Mouse (Mus musculus) kidney, postnatal 36 days (tissue): ENCODE data around the gene Hoxd12.

Experiments used
- DNase-seq, 2 experiments: peaks; one replicate each; pipeline ENCODE4 v3.0.0; 2021 to 2022; ENCODE audit warnings: mixed read lengths in 2 of 2

Hoxd12 gene

DNA sequence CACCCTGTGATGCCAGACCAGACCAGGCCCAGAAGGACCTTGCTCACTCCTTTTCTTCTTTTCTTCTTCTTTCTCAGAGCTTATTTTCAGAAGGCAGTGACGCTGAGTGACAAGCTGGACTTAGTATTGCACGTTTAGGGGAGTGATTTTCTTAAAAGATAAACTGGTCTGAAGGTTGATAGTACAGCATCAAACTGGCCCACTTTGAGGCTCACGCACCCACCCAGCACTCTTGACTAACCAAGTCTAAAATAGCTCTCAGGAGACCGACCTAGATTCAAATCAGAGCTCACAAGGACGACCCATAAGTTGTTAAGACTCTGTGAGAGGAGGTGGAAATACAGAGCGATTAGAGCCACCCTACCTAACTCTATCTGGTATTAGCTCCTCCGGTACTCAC is 8.4 kb upstream of the Hoxd12 start:
- no peak for DNase-seq

DNA sequence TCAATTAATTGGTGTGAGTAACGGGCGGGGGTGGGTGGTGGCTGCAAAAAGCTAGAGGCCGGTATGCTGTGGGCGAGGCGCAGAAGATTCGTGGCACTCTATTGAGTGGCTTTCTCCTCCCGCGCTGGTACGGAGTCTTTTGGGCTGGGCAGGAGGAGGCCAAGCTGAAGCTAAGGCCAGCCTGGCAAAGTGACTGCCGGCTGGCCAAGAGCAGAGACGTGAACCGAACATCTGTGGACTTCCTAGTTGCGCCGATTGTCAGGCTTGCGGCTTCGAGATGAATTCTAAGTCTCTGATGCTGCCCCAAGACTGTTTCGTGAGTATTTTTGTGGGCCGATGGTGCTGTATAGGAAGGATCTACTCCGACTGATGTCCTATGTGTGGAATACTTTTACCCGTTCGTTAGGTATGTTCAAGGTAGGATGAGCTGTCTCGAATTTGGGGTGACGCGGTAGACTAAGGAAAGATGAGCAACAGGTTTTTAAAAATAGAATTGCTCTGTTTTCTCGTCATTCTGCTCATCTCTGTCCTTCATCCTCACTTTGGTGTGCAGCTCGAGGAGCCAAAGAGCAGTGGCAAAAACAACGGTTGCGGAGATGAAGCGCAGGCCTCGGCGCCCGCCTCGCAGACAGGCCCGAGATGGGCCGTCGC is 7.5 kb upstream of the Hoxd12 start:
- no peak for DNase-seq

DNA sequence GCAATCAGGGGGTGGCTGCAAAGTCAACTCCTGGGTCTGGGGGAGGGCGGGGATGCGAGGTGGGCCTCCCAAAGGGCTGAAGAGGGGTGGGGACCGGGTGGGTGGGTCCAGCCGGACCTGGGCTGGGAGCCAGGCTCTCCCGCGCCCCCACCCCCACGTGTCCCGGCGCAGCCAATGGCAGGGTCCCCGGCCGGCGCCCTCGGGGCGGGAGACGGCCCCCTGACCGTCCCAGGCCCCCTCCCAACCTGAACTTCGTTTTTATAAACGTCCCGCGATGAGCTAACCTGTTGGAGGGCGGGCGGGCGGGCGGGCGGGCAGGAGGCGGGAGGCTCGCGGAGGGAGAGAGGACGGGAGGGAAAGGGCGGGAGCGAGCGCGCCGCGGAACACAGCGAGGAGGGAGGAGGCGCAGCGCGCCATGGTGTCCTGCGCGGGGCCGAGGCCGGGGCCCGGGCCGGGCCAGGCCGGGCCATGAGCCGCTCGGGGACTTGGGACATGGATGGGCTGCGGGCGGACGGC is 6.9 kb upstream of the Hoxd12 start, which contains the start of gene Hoxd13:
Gene Hoxd13, plus strand, starts transcription at position 469 of the 516 bp plus-strand sequence.
- DNase-seq, result no peak

DNA sequence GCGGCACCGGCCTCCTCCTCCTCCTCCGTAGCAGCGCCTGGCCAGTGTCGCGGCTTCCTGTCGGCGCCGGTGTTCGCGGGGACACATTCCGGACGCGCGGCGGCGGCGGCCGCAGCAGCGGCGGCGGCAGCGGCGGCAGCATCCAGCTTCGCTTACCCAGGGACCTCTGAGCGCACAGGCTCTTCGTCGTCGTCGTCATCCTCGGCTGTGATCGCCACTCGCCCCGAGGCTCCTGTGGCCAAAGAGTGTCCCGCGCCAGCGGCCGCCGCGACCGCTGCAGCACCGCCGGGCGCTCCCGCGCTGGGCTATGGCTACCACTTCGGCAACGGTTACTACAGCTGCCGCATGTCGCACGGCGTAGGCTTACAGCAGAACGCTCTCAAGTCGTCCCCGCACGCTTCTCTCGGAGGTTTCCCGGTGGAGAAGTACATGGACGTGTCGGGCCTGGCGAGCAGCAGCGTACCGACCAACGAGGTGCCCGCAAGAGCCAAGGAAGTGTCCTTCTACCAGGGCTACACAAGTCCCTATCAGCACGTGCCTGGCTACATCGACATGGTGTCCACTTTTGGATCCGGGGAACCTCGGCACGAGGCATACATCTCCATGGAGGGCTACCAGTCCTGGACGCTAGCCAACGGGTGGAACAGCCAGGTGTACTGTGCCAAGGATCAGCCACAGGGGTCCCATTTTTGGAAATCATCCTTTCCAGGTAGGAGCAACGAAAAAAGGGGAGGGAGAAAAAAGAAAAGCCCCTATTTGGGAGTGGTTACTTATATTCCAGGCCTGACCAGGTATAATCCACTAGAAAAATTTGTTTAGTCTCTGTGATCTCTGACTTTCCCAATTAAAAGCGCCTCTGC is 6.2 kb upstream of the Hoxd12 start:
- DNase-seq, result no peak

DNA sequence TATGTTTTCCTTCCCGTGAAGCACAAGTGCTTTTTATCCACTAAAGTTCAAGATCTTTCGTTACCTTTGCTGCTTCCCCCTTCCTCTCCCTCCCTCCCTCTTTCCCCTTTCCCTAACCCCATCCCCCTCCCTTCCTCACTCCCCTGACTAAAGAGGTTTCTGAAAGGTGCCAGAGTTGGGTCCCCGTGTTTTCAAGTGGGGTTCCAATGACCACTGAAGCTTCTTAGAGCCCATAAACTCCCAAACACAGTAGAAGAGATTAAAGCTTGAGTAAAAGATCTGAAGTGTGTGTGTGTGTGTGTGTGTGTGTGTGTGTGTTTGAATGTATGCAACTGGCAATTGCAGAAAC is 5.6 kb upstream of the Hoxd12 start:
- DNase-seq, result no peak

DNA sequence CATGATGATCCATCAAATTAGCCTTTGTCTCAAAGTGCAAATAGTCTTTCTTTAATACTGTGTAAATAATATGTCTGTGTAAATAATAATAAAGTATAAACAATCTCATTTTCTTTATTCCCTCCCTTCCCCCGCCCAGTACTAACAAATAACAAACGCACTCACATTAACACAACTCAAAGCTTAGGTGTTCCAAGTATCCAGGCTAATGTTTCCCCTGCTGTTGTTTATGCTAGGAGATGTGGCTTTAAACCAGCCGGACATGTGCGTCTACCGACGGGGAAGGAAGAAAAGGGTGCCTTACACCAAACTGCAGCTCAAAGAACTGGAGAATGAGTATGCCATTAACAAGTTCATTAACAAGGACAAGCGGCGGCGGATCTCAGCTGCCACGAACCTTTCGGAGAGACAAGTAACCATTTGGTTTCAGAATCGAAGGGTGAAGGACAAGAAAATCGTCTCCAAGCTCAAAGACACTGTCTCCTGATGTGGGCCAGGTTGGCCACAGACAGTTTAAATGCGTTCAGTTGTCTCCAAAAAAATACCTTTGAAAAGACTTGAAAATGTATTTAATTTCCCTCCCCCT is 5.1 kb upstream of the Hoxd12 start:
- no peak for DNase-seq

DNA sequence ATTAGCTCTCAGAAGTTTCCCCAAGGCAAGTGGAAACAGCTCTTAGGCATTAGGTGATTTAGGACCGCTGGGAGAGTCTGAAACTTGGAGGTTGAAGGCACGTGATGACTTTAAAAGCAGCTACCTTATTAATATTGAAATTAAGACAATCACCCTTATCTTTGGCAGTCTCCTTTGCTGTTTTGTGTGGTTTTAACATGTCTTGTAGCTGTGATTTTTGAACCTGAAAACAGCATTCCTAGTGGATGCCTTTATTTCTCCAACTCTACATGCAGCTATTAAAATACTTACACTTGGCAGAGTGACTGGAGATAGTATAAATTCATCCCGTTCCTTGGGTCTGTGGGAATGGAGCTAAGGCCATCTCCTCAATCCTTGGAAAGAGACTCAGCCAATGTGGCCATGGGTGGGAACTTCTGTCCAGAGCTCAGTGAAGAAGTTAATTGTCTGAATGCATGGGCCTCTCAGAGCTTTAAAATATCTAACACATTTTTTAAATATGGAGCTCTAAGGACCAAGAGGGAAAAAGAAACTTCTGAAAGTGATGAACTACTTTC is 4.1 kb upstream of the Hoxd12 start:
- no peak for DNase-seq

DNA sequence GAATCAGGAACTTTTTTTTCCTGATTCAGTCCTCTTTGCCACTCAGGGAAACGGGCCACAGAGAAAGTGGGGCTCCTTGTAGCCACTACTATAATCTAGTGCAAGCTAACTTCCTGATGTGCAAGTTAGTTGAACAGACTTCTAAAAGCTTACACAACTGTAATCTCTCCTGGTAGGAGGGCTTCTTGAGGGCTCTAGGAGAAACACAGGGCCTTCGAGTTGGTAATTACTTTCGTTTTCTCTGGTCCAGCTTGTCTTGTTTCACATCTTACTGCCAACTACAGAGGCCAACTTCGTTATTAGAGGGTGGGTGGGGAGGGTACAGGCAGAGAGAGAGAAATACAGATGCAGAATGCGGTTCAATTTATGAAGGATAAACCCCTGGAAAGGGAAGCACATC is 3.0 kb upstream of the Hoxd12 start:
- DNase-seq, result no peak

DNA sequence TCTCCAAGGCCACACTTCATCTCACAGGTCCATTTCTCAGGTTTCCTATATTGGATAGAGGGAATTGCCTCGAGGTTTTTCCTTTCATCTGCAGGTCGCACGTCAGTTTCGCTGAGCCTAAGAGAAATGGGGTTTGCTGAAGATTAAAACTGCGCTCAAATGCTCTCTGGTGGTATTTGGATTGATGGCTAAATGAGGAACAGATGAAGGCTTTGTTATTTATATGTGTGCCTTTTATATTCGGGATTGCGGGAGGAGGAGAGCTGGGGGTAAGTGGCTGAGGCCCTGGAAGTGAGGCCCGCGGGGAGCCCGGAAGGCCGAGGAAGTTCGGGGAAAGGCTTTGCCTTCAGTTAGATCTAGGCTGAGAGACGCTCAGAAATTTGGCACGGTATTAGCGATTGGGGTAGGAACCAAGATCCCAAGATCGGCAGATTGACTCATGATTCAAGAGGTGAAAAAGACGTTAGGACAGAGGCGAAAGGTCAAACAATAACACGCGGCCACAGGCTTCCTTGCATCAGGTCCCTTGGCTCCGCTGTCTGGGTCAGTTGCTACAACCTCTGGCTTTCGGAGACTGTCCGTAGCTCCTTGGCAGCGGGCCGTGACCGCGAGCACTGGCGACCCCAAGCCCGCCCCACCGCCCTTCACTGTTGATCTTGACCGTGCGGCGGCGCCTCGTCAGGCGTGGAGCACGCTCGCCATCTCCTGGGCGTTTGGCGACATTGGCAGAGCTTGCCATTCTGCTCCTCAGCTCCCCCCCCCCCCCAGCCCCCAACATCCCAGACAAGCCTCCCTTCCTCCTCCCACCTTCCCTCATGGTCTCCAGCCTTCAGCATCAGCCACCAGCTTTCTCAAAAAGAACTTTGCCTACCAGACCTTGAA is 2.1 kb upstream of the Hoxd12 start:
- peak in 1 of 2 experiments; percentile 81 for DNase-seq

DNA sequence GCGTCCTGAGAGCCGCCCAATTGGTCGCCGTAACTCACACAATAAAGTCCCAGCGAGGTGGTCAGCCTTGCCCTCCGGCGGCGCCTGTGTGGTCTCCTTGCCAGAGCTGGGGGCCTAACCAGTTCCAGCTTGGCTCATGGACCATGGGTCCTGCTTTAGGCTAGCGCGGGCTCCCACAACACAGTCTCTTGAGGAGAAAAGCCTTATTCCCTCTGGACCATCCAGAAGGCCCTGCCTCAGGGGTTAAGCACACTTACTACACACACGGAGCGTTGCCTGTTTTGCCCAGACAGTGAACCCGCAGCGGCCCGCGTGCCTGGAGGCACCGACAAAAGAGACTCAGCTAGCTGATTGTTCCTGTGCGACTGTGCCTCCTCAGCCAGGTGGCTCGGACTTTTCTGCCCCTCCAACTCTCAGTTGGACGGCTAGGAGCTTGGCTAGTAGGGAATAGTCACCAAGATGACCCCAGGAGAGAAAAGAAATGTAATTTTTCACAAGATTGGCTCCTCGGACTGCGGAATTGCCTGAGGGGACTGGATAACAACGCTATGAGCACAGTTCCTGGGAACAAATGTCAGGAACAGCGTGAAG is 883 bp upstream of the Hoxd12 start:
- DNase-seq, result no peak

DNA sequence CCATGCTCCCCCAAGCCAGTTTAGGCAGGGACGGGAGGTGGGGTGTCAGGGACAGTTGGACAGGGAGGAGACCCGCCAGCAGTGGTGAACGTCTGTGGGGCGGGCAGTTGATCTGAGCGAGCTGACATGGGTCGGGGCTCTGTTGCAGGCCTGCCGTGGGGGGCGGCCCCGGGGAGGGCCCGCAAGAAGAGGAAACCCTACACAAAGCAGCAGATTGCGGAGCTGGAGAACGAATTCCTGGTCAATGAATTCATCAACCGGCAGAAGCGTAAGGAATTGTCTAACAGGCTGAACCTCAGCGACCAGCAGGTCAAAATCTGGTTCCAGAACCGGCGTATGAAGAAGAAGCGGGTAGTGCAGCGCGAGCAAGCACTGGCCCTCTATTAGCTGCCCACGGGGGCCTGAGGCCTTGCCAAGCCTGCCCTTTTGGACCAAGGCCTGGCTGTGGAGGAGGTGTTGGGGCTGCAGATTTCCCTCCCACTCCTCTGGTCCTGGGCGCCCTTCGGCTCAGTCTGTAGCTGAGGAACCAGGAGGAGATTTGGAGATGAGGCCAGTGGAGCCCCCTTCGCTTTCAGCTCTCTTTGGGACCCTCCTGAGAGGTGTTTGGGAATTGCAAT is 961 bp downstream of the Hoxd12 start:
- no peak for DNase-seq

DNA sequence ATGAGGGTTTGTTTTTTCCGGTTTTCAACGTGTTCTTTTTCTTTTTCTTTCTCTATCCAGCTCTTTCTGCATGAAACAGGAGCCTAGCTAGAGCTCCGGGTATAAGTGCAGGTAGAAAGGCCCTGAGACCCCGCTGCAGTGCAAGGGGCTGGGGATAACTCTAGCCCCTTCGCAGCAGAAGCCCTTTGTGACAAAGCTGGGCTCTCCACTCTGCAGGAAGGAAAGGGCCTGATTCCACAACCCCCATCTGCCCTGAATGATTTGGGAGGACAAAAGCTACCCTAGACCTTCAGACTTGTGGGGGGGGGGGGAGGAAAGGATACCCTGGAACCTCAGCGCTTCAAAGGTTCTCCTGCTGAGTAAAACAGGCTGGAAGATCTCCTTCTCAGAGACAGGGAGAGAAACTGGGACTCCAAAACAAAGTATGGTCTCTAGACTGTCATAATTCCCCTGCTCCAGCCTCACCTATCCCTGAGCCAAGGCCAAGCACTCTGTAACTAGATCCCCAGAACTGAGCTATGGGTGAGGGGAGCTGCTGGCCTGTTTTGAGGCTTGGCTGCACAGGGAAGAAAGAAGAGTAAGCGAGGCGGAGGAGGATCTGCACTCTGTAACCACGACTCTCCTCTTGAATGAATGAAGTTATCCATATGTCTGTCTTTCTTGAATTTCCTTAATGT is 1.7 kb downstream of the Hoxd12 start:
- no peak for DNase-seq

DNA sequence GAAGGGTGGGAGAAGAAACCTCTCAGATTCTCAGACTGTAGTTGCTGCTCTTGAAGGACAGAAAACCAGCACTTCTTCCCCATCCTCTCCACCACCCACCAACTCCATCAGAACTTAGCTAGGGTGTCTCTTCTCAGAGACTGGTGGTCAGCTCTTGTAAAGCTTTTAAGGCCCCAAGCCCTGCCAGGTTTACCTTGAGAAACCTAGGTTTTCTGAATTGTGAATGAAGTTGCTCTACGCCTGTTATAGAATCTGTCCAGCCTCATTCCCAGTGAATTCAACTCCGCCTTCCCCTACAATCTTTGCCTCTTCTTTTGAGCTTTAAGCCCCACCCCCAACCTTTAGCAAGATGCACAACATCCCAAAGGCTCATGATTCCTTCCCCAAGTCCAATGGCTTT is 2.3 kb downstream of the Hoxd12 start:
- DNase-seq, result no peak

DNA sequence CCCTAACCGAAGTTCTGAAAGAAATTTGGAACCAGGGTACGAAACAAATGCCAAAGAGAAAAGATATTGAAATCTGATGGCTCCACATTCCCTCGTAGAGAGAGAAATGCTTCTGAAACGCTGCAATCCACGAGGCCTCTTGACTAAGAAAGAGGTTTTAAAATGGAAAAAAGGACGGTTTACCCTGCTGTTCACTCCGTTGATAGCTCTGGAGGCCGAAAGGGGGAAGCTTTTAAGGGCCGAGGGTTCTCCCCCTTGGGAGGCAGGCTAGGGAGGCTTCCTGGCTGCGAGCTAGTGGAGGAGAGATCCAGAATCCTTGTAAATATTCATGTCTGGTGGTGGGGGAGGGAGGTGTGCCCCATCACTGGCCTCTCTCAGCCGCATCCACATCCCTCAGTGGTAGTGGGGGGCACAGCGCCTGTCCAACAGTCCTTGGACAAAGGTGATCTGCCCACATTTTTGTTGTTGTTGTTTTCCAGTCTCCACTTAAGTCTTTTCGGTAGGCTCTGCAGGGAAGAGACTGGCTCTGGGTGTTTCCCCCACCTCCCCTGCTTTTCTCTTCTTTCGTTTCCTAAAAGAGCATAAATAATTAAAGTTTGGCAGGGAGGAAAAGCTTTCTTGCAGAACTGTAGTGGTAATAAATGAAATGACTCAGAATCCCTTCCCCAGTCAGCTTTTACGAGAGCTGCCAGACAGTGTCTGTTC is 4.2 kb downstream of the Hoxd12 start, which contains the start of gene Hoxd11:
Gene Hoxd11, plus strand, starts transcription at position 667 of the 705 bp plus-strand sequence.
- DNase-seq, result no peak

DNA sequence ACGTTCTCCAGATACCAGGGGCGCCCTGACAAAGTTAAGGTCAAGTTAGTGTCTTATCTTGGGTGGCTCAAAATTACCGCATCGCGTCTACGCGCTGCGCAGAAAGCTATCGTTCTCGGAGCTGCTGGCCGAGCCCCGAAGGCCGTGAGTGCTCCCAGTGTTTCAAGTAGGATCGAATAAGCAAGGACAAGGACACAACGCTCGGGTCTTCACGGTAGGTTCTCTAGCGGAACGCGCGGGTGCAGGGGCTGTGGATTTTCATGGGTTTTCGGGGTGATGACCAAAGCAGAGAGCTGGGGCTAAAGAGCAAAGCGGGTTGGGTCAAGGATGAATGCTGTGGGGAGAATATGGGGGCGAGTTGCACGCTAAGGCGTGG is 4.8 kb downstream of the Hoxd12 start:
- DNase-seq, result no peak

DNA sequence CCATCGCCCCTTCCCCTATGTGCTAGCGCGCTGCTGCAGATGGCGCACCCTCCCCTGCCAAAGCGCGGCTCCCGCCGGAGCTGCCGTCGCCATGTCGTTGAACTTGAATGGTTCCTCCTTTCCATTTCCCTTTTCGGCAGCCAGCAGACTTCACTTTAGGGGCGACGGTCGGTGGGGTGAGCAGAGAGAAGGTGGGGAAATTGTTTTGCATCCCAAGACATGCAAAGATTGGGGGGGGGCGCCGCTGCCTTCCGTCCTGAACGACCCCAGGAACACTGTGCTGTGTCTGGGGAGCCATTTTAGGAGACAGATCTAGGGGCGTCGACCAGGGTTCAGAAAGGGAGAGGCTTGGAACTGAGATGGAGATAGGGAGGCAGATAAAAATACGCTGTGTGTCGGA is 5.2 kb downstream of the Hoxd12 start:
- no peak for DNase-seq

DNA sequence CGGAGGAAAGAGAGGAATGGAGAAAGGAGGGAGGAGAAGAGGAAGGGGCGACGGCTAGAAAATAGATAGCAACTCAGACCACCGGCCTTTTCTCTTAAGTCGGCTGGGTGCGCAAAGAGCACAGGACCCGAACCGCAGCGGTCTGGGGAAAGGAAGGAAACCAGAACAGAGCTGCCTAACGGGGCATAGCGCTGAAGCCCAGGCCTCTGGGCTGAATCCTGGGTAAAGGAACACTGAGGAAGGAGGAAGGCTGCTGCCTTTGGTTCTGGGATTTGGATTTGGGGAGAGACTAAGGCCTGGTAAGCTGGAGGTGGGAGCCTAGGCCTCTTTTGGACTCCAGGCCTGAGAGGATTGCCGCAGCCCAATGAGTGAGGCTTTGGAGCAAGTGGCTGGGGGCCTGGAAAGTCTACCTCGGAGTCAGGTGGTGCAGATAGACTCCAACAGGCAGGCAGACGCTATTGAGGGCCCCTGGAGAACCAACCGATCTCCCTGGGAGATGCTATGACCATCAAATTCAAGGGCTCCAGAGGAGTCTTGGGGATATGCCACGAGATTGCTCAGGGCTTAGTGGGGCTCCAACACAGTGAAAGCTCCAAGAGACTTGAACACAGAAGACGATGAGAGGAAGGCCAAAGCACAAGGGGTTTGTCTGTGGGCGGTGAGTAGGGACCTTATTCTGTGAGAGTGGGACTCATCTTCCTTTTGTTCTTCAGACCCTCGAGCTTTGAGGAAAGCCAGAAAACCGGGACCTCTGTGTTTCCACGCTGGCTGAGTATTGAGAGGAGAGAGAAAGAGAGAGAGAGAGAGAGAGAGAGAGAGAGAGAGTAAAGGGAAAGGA is 6.0 kb downstream of the Hoxd12 start:
- no peak for DNase-seq

DNA sequence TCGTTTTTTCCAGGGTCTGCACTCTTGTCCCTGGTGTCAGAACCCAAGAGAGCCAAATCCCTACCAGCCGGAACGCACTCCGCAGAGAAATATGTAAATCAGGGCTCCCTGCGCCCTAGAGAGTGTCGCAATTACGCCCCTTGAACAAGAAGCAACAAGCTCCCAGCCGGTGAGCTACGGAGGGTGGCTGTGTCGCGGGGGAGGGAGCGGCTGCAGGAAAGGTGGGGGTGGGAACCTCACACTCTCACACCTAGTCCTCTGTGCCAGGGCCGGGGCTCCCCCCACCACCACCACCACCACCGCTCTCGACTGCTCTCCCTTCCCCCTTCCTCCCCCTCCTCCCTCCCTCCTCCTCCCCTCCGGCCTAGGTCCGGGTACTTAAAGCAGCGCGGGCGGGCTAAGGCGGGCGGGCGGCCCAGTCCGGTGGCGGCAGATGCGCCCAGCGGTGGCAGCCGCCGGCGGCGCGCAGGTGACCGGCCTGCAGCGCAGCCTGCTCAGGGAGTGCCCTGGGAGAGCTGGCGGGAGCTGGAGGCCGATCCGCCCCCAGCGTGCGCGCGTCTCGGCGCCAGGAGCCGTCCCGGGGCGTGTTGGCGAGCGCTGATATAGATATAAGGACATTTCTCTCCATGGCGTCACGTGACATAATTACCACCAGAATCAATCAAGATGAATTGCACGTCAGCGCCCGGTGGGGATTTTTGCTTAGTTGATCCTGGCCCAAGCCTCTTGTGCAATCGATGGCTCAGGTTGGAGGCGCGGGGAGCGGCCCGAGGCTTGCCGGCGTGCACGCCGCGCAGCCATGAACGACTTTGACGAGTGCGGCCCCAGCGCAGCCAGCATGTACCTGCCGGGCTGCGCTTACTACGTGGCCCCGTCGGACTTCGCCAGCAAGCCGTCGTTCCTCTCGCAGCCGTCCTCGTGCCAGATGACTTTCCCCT is 7.0 kb downstream of the Hoxd12 start:
- peak in 1 of 2 experiments; percentile 51 for DNase-seq
